Mouse (Mus musculus): ENCODE data around the gene Mb.

GRCm38 (mm10) chr15:76973272-76973854 lies 77.1 kb downstream of the Mb start:
- TF ChIP-seq POLR2A (IDR thresholded peaks at IDR 0.05; ENCODE audit: insufficient read length, low read depth) = no peak
- no peak for TF ChIP-seq MYOD1 (IDR thresholded peaks at IDR 0.05; ENCODE audit: control insufficient read depth in 1 of 3, insufficient read length in 2 of 3, low read depth in 2 of 3)
- TF ChIP-seq MAX (IDR thresholded peaks at IDR 0.05; ENCODE audit: low read depth) = no peak
- no peak for TF ChIP-seq POLR2AphosphoS2 (IDR thresholded peaks at IDR 0.05; ENCODE audit: insufficient read length, low read depth)
- no peak for TF ChIP-seq TCF12 (IDR thresholded peaks at IDR 0.05; ENCODE audit: insufficient read depth, poor library complexity, severe bottlenecking)
- no peak for TF ChIP-seq USF1 (IDR thresholded peaks at IDR 0.05; ENCODE audit: low read depth)
- TF ChIP-seq E2F4 (IDR thresholded peaks at IDR 0.05; ENCODE audit: insufficient read depth) = no peak
- TF ChIP-seq REST (IDR thresholded peaks at IDR 0.05; ENCODE audit: insufficient read depth, insufficient read length) = no peak
- TF ChIP-seq TCF3 (IDR thresholded peaks at IDR 0.05; ENCODE audit: insufficient read length, low read depth) = no peak
- no peak for TF ChIP-seq MYOG (IDR thresholded peaks at IDR 0.05; ENCODE audit: control insufficient read depth in 1 of 3, insufficient read depth in 1 of 3, insufficient read length in 2 of 3, low read depth in 2 of 3)
